Mouse (Mus musculus) adrenal gland, postnatal 14 days (tissue): ENCODE measurements around the gene Rhoh. TPM values are rescaled to one million over a fixed set of nuclear protein-coding genes. Genes with fewer than 3 reads are reported as not detected.

ENCODE experiments used
- DNase-seq: peaks from one replicate; pipeline ENCODE4 v3.0.0; 2021; ENCODE audit warnings: mixed read lengths
- total RNA-seq: library from RNA; stranded (reverse); gene quantifications from 2 replicates; pipeline ENCODE4 v1.2.3, GENCODE M21; 2021

Gene Rhoh
- total RNA-seq, 1 experiment from 2014 or later: 1.1 TPM

DNA sequence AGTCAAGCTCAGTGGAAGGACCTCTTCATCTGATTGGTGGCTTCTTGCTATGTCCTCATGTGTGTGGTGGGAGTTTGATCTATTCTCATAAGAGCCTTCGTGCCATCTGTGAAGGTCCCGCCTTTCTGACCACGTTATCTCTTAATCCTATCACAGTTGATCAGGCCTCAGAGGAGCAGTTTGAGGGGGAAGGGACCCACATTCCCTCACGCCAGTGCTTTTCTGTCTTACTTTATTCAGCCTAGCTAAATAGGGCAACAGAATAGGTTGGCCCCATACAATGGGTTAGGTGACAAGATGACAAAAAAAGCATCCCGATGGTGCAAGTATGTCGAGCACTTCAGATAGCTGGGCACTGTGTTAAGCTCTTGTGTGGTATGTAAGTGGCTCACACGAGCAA is 34.8 kb downstream of the Rhoh start:
- no peak for DNase-seq

DNA sequence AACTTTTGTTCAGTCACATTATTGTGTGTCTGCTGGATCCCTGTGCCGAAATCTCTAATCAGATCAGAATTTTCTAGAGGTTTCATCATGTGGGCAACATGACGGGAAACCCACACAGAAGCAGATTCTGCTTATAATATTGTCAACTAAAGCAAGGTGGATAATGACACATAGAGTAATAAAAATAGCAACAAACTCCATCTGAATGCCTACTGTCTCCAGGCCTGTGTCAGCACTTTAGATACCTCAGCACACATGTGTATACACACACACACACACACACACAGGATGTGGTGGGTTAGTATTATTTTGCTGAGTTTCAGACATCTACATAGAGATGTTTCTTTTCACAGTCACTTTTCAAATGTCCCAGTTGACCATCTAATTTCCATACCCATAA is 36.7 kb downstream of the Rhoh start:
- DNase-seq: no peak

DNA sequence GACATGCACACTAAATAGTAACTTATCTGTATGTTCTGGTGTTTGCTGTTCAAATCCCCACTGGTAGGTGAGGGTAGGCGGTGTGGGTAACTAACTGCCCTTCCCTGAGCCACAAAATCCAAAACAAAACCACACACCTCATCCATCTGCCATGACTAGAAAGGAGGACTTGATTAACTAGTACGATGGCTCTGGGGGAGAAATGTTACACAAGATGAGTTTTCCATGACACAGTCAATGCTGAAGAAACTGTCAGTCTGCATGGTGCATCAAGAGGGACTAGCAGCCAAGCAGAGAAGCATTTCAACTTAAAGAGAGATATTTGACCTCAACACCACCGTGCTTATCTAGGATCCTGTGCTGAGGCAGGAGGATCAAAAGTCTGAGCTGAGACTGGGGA is 37.7 kb downstream of the Rhoh start:
- DNase-seq: no peak

DNA sequence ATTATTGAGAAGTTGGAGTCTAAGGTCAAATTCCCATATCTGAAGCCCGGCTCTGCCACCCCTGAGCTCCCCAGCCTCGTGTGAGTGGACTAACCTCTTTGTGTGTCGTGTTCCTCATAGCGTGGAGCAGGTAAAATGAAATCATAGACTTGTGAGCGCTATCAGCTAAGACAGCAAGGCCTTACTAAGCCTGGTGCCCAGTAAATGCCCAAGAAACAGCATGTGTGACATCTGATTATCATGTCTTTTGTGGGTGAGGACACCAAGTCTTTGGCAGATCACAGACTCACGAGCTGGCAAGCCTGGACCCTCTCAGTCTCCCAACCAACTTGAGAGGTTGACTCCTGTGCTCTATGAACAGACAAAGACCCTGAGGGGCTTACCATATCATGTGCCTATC is 39.1 kb downstream of the Rhoh start:
- DNase-seq: no peak

DNA sequence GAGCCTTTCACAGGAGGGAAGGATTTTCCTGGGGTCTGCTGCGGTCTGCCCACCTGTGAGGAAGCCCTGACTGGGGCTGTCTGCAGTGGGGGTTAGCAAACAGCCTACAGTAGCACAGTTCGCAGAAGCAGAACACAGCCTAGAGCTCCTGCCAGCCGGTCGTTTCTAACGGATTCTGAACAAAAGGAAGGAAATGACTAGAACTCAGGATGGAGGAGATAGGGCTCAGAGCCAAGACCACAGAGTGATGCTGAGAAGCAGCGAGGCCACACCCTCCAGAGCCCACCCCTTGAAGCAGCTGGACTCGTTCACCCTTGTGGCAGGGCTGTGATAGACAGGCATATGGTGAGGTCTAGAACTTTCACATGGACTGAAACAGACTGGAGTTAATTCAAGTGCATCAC is 39.9 kb downstream of the Rhoh start:
- DNase-seq: peak; percentile 27

DNA sequence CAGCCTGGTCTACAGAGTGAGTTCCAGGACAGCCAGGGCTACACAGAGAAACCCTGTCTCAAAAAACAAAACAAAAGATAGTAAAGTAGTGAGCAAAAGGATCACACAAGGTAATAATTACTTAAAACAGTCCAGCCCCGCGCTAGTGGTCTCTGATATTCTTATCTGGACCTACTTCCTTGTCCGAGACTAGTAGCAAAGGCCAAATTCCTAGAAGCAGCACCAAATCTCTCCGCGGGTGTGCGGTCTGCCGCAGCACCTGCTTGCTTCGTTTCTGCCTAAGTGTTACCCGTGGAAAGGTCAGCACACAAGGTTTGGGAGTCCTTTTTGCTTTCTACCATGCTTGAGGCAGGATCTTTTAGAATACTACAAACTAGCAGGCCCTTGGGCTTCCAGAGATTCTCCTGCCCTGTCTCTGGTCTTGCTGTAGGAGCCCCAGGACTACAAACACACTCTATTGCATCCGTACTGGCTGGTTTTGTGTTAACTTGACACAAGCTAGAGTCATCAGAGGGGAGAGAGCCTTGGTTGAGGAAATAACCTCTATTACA is 40.9 kb downstream of the Rhoh start:
- DNase-seq: no peak

DNA sequence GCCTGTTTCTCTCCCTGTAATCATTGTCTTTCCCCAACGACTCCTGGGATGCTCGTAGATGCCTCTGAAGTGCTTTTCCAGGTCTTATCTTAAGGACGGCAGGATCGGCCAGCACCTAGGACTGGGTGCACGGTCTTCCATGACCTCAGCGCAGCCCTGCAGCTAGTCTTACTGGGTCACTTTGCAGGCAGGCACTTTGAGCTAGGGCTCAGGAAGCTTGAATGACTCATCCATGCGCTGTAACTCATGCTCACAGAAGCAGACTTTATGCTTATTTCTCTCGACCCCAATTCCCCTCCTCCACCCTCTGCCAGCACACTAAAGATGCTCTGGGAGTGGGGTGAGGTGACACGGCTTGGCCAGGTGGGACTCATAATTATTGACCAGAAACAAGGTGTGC is 41.8 kb downstream of the Rhoh start:
- DNase-seq: no peak

DNA sequence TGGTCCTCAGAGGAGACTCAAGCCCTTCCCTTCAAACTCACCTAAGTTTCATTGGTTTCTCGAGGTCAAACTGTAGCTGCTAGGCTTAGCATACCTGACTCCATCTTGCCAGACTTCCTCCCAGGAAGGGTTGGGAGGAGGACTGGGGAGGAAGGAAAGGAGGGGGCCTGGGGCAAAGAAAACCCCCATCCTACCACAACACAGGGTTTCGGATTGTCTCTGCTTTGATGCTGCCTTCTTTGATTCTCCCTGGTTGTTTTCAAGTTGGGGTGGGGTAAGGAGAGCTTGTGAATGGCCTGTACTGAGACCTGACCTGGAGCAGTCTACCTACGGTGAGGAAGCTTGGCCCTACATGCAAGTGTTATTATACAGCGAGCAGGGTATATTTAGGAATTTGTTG is 43.5 kb downstream of the Rhoh start:
- no peak for DNase-seq

DNA sequence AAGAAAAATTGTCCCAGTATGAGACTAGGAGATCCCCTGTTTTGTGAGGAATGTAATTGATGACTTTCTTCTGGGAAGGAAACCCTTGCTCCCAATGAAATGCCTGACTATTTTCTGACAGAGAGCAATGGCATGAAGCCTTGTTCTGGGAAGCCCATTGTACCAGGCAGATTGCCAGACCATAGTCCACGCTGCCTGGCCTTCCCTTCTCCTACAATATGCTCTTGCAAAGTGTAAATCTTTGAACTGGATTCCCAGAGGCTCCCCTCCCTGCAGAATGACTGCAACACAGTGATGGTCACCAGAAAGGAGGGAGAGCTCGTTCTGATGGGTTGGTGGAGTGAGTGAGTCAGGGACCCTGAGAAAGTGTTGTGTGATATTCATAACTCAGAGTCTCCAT is 47.7 kb downstream of the Rhoh start:
- DNase-seq: peak; percentile 47

DNA sequence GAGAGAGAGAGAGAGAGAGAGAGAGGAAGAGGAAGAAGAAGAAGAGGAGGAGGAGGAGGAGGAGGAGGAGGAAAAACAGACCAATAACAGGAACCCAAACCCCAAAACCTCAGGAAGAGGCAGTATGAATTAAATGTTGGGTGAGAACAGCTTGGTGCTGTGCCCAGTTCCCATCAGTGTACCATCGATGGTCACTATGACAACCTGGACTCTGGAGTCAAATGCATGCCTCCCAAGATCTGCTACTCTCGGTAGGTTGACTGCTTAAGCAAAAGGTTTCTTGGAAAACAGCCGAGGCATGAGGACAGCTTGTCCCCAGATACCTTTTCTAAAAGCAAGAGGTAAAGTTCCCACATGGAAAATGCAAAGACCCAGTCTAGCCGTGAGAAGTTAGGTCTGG is 48.3 kb downstream of the Rhoh start:
- DNase-seq: no peak

DNA sequence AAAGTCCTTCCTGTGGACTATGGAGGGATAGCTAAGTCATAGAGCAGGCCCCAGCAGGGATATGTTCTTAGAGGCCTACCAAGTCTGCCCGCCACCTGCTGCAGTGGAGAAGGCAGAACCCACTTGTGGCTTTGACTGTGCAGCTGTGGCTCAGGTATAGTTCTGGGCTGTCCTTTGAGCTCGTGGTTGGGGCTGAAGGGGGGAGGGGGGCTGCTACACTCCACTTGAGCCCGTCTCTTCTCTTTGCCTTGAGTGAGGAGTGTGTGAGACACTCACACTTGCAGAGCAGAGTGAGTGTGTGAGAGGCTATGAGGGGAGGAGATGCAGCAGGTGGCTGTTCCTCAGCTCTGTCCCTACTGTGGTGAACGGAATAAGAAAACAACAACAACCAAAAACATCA is 49.4 kb downstream of the Rhoh start:
- DNase-seq: no peak

DNA sequence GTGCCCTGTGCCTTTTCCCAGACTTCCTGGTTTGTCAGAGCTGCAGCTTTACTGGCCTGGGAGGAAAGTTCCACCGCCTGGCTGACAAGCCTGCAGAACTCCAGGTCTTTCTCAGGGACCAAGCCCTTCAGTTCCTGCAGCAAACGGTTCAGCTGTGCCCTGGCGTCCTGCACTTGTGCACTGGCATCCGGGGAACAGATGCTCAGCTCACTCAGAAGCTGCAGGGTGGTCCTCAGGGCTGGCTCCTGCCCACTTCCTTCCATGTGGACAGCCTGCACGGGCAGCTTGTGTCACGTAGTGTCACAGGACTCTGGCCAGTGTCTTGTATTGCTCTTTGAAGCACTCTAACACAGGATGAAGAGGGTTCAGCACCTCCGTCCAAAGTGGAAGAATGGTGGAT is 50.7 kb downstream of the Rhoh start:
- DNase-seq: no peak

DNA sequence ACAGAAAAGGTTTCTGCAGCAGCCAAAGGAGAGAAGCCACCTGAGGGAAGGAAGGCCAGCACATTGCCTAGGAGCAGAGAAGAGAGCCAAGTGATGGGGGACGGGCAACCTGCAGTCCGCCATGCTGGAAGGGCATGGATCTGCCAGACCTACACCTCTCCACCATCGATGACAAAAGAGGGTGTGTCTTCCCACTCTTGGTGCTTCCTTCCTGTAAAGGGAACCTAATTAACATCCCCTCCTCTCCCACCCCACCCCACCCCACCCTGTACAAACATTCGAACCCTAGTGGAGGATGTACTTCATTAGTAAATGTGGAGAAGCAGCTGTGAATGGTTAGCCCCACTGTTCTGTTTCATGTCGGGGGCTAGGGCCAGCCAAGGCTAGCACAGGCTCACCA is 51.2 kb downstream of the Rhoh start:
- DNase-seq: no peak

DNA sequence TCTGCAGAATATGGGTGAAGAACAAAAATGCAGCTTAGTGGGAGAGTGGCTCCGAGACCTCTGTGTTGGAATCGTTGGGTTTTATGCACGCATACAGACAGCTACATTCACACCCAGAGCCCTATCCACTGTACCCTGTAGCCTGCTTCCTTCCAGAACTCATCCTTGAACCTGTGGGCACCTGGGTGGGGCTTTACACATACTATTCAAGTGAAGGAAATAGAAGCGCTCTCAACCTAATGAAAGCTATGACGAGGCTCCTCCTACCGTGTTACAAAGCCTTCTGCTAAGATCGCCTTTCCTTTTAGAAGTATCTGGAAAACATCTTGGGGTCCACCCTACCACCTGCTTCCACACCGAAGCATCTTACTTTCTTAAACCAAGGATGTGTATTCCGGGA is 52.1 kb downstream of the Rhoh start:
- DNase-seq: no peak

DNA sequence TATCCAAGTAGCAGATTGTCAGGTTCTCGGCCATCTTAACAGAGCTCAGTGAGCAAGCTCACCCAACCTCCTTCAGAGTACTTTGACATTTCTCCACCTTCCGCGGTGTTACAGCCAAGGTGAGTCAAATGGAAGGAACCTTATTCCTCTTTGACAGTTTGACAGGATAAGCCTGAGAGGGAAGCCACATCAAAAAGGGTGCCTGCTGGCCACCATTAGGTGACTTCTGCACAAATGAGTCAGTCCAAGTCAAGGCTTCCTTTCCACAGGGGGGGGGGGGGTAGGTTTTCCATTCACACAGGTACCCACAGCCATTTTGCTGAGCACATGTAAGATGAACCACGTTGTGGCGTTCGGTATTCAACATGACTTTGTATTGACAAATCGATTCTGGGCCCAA is 53.3 kb downstream of the Rhoh start:
- DNase-seq: no peak

DNA sequence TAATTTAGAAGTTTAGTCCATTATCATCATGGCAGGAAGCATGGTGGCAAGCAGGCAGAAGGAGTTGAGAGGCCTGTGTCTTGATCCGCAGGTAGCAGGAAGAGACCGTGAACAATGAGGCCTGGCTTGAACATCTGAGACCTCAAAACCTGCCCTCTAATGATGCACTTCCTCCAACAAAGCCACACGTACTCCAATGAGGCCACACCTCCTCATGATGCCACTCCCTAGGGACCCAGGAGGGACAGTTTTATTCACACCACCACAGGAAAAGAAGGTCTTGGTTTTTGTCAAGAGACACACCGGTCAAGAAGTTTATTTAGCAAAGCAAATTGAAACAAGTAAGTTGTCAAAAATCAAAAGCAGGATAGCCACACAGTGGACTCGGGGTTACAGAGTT is 55.9 kb downstream of the Rhoh start:
- DNase-seq: no peak

DNA sequence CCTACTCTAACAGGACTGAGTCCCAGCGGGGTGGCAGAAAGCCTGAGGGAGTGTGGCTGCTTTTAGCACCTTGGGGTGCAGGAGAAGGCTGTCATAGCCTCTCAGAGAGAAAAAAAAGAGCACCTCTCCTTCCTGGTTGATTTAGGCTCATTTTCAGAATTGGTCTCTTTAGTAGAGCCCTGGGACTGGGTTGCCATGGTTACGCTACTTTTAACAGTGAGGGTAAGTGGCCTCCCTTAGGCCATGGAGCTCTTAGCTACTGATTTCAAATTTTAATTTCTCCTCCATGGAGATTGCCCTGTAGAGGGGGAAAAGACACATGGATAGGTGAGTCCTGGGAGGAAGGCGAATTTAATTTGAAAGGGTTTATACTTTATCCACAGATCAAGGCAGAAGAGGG is 57.6 kb downstream of the Rhoh start:
- DNase-seq: no peak

DNA sequence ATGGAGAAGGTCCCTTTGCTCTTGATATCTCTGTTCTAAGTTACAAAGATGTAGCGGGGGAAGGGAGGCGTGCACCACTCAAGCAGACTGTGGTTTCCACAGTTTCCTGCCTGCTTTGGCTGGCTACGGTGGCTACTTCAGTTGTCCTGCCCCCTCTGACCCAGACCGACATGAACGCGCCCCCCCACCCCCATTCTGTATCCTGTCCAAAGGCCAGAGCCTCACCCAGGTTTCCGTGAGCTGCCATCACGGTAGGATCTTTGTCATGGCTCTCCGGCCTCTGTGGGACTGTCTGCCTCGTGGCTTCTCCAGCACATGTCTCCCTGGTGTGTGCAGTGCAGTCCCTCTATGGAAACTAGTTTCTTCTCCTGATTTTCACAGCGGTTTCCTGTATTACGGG is 58.3 kb downstream of the Rhoh start:
- DNase-seq: peak; percentile 21

DNA sequence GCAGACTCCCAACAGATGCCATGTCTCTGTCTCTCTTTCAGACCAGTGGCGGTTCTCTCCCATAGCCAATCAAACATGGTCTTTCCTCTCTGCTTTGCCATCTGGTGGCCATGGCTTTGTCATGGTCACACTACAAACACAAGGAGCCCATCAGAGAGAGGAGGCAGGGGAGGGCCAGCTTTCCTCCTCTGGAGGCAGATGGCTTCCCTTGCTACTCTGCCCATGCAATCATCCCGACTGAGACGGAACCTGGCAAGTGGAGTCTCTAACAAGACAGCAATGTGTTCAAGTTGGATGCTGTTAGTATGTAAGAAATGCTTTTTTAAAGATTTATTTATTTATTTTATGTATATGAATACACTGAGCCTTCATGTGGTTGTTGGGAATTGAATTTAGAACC is 58.9 kb downstream of the Rhoh start:
- DNase-seq: no peak

DNA sequence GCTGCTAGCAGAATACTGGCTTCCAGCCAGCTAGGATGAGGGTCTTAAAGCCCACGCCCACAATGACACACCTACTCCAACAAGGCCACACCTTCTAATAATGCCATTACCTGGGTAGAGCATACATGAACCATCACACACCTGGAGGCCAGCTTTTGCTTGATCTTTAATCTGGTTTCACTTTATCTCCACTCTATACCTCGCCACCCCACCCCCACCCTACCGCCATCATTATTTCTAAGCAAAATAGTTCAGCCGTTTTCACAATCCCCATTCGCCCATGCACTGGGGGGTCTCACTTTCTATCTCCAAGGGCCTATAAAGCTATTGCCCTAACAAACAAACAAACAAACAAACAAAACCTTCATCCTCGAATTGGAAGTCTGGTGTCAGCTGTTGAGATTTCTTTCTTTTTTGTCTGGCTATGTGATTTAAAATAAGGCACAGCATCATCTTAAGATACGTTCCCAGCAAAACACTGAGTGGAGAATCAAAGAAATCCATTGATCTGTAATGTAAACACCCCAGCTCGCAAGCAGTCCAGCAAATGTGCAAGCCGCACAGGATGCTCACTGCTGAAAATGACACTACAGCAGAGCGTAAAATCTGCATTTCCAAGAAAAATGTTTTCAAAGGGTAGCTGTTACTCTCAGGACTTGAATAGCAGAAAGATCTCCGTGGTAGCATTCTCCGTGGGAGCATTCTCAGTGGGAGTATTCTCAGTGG is 59.9 kb downstream of the Rhoh start:
- DNase-seq: no peak

DNA sequence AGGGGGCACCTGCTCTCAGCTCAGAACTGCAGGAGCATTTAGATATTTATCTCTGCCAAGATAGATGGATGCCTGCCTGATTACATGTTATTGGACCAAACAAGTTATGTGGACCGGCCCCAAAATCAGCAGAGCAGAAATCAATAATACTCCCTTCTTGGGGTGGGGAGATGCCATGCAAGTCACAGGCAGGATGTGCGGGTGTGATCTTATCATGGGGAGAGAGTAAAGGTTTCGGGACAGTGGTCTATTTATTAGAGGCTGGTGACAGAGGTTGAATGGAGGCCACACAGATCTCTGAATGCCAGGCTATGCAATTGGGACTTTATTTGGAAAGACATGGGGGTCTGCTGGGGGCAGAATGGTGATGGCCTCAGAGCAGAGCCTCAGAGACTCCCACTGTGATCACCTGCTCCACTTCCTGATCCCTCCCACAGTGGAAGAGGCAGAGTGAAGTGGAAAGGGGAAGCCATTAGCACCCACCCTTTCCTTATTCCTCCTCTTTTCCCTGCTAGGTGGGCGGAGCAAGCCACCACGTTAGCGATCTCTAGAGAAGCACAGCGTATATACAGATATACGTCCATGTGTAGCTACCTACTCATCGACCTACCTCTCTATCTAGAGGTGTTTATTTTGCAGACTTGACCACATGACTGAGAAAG is 60.6 kb downstream of the Rhoh start:
- no peak for DNase-seq

DNA sequence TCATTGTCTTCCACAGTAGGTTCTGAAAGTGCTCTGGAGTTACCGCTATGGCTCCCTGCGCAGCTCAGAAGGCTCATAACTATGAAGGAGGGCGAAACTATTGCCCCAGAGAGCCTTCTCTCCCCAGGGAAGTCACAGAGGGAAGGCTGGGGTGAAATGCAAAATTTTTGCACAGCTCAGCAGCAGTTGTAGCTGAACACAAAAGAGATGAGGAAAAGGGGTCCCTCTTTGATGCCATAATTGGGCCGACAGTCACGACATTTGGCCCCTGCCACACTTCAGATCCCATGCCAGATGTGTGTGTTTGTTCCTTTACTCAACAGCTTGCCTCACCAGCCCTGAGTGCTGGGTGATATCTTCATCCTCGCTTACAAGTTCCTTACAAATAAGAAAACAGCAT is 65.7 kb downstream of the Rhoh start:
- DNase-seq: no peak

DNA sequence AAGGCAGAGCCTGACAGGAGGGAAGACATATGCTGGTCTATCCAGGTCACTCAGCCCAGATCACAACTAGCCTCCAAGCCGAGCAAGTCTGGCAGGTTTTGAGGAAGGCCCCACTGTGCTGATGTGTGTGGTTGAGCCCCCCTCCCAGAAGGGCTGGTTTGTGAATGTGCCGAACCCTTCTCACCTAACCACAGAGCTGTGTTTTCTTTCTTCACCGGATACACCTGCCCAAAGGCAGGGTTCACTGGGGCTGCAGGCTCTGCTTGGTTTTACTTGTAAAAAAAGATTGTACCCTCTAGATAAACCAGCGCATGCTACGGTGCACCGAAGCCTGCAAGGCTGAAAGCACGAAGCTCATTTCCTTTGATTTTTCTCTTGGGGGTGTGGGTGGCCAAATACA is 68.1 kb downstream of the Rhoh start:
- DNase-seq: peak; percentile 20

DNA sequence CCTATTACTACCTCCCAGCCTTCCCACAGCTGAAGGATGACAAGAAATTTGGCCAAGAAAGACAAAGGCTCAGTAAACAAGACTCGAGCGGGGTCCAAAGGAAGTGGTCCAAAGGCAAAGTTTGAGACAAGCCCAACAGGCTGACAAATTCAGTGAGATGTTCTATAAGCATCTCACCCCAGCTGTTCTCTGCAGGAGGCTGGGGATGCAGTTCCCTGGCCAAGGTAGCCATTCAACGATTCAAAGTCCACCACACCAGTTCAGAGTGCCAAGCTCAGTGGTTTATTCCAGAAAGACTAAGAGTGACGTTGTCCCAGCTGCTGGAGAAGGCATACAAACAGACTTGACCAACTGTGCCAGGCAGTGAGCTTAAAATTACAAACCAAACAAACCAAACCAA is 69.2 kb downstream of the Rhoh start:
- no peak for DNase-seq
